Mouse (Mus musculus) heart, postnatal 14 days (tissue): Measurements from ENCODE around the gene Msantd2. TPM values are rescaled to one million over a fixed set of nuclear protein-coding genes. Genes with fewer than 3 reads are reported as not detected.

Experiments
- DNase-seq, 2 experiments: peaks; one replicate each; pipeline ENCODE4 v3.0.0; 2021 to 2022
- intact Hi-C: fragments of 180-260 bp; cut with DNase I; formaldehyde crosslinking; loops from one replicate; pipeline ENCODE4 v1.15.1; 2025
- total RNA-seq, 2 experiments: library from RNA; stranded (reverse); gene quantifications; 2 replicates each; pipeline ENCODE4 v1.2.3; 2021

Msantd2 gene
- total RNA-seq, 2 experiments from 2014 or later = 10.5 to 11.3 TPM

DNA sequence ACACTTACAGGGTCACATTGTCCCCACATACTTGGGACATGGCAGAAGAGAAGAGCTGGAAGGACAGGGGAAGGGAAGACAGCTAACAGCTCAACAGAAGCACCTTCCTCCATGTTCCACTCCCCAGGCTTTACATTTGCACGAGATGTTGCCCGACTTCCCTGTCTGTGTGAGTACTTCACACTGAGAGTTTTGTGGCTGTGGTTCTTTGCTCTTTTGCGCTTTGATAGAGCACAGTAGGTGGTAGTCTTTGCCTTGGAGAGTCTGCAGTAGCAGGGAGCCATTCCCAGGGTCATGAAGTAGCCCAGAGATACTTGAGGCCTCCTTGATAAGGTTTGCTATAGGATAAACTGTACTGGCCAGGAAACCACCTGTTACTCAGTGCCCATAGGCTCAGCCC, 11.1 kb downstream of the Msantd2 start:
- intact Hi-C loops = no loop called here
- no peak for DNase-seq

DNA sequence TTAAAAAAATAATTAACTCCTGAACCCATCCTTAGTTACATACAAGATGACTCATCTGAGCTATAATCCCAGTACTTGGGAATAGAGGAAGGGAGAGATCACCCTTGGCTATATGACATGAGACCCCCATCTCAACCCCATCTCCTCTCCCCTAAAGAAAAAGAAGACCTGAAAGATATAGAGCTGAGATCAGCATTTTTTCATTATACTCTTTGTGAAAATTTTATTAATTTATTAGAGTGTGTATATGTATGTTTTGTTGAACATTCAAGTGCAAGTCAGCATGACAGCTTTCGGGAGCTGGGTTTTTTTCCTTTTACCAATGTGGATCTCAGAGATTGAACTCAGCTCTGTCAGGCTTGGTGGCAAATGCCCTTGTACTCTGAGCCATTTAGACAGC, 12.1 kb downstream of the Msantd2 start:
- DNase-seq = no peak
- intact Hi-C loops = no loop called here

DNA sequence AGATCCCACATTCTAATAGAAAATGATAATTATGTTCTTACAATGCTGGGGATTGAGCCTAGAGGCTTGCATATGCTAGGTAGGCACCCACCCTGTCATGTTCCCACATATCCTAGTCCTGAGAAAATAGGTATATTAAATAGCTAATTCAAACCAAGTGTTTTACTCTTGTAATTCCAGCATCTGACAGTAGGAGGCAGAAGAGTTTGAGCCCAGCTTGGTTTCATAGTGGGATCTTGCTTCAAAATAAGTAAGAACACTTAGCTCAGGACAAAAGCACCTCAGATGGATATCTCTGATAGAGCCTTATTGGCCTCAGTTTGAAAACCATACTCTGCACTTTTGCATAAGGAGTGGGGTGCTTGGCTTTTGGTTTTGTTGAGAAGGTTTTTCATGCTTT, 15.2 kb downstream of the Msantd2 start:
- intact Hi-C loops = no loop called here
- no peak for DNase-seq

DNA sequence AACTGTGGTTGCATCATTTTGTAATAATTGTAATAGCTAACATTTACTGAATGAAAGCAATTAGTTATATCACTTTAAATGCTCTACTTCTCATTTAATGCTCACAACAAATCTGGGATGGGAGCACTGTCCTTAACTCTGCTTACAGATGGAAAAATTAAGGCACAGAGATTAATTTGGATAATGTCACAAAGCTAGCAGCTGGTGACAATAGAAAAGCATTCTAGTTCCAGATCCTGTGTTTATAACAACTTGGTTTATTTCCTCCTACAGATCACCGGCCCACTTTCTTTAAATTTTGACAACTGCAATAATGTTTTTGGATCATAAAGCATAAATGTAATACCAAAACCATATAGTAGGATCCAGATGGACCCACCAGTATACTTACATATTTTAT, 16.9 kb downstream of the Msantd2 start:
- intact Hi-C loops = loop anchor here (5.0 kb wide), 1 partner anchor 44 kb away; no protein-coding TSS in a partner anchor
- DNase-seq = no peak

DNA sequence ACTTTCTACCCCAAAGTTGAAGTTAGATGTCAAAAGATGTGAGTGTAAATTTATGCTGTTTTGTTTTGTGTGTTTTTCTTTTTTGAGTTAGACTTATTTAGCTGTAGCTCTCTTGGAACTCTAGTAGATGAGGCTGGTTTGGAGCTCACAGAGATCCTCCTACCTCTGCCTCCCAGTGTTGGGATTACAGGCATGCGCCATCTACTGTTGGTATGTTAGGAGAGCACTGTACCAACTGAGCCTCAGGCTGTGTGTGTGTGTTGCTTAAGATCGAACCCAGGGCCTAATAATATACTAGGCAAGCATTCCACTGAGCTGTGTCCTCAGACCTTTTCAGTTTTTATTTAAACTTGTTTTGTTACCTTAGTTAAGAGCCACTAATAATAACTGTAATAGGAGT, 23.0 kb downstream of the Msantd2 start:
- DNase-seq = no peak
- intact Hi-C loops = no loop called here

DNA sequence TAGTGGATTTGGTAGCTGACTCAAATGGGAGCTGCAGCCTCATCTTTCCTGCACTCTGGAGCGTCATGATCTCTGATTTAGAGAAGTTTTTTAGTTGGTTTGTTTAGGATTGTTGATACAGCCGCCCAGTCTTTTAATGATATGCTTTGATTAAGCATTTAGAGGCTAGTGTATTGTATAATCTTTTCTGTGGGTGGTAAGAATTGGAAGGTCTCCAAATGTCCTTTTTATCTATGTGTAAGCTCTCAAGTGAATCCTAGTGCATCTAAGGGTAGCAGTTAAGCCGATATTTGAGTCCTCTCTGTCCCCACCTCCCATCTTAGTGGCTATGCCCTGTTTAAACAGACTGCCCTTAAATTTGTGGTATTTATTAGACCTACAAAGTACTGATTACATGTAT, 25.3 kb downstream of the Msantd2 start:
- DNase-seq = no peak
- intact Hi-C loops = no loop called here

DNA sequence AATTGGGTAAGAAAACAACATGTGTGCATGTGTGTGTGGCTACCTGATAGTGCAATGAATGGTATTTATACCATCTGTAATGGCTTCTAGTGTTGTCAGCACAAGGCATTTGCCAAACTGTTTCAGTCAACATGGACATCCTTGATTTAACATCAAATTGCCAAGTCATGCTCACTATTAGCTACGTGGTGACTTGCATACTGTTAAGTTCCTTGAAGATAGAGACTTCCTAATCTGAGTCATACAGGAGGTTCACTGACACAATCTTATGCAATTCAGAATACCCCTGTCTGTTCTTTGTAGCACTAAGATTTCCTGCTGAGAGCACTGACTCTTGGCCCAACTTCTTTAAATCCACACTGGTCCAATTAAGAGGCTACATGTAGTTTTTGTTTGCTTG, 28.3 kb downstream of the Msantd2 start:
- intact Hi-C loops = no loop called here

DNA sequence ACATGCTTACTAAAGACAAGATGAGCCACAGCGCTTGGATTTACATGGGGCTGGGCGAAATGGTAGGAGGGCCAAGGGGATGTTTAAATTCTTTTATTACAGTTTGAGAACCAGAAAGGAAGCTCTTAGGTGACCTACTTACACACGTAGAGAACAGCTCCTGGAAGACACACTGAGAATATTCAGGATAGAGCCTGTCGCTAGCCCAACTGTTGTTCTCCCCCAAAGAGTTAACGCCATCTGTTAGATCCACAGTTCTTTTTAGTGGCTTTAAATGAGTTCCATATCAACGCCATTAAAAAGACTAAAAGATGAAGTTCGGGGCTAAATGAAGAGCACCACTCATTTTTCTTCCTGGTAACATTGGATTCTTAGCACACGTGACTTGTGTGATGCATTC, 29.9 kb downstream of the Msantd2 start:
- DNase-seq = no peak
- intact Hi-C loops = no loop called here

More for the DNA sequence above, 28.3 kb downstream of the Msantd2 start:
- DNase-seq = no peak

DNA sequence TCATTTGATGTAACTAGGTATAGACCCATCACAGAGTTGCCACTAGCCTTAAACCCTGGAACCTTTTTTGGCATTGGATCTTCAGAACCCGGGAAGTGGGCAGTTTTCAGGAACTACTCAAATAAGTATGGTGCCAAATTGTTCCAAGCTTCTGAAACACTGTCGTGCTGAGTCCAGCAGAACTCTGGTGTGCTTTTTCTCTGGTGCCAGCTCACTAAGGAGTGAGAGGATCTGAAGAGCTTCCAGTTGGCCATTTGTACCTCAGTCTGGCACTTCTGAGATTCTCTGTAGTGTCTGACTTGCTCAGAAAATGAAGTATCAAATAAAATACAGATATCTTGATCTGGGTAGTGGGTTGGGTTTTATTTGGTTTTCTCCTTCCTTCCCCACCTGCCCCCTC, 30.9 kb downstream of the Msantd2 start:
- DNase-seq = no peak
- intact Hi-C loops = no loop called here

DNA sequence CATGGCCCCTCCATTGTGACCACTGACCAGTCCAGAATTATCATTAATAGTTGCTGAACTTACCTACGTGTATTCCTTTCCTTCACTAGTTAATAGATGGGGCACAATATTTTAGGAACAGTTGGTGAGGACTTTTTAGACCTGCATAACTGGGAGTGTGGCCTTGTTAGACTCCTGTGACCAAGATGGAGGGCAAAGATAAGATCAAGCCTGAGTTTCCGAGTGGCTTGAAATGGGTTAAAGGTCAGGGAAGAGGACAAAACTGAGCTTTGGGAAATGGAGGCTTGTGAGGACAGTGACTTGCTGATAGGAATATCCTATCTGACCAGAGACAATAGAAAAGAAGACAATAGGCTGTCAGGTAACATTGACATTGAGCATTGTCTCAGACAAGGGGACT, 36.3 kb downstream of the Msantd2 start:
- no peak for DNase-seq
- intact Hi-C loops = no loop called here

DNA sequence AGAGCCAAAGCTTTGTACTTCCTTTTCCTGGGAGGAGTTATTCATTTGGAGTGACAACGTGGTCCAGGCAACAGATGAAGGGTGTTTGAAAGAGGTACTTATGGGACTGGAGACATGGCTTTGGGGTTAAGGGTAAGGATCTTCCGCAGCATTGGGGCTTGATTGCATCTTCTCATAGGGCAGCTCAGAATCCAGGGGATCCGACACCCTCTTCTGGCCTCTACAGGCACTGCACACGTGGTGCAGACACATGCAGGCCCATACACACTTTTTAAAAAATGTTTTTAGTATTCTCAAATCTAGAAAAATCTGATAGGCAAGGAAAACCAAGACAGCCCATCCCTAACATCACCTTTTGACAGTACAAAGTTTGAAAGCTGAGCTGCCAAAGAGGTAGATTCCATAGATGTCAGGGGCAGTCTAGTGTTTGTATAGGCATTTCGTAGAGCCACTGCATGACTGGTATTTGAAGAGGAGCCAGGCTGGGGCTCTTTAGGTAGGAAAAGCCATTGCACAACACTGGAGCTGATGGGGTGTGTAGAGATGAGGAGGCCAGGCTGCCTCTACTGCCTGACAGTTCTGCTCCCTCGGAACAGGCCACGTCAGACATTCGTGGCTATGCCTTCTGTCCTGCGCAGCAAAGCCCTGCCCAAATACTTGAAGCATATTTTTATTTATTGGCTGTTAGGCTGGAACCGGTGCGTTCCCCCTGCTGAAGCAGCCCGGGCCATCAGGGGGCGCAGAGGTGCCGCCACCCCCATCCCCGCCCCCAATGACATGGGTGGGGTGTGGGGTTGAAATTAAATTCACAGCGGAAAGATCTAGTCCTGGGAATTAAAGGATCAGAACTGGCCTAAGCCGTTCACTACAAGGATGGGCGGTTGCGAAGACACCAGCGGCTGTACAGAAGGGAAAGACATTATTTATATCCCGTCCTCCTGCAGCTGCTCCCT, 37.6 kb downstream of the Msantd2 start:
- DNase-seq = peak; percentile 63
- intact Hi-C loops = loop anchor here (2.0 kb wide), 1 partner anchor 86 kb away; the partner anchor contains the start of gene Spa17

DNA sequence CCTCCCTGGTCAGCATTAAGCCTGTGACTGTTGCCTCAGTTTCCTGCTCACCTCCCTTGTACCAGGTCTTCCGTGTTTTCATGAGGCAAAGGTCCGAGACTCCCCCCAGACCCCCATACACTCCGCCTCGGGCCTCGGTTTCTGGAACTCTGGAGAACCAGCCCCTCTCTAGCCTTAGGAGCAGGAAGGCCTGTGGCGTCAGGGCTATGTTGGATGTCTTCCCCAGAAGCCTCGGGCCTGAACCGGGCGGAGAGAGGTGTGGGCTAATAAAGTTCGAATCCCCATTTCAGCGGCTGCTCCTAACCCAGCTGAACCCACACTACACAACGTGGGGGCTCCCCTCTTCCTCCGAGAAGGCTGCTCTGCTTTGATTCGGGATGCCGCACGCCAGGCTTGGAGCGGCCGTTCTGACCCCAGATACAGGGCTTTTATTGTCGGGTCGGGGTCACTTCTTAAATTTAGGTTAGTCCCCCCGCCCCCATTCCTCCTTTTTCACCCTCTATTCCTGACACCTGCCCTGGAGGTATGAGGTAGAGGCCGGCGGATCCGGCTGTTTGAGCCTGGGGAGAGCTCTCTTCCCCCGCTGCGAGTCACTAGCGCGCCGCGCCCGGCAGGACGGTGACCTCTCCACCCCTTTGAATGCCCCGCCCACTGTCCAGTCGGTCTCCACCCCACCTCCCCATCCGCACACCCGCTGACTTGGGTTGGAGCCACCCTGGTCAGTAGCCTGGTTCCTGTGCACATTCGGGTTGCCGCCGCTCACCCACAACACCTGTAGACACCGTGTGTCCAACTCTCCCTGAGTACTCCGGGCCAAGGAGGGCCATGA, 38.5 kb downstream of the Msantd2 start, which contains the start of gene Esam:
Esam (plus strand) TSS at position 683 of the 829 bp plus-strand sequence.
- intact Hi-C loops = loop anchor here (2.0 kb wide), 1 partner anchor 85 kb away; the partner anchor contains the start of gene Spa17
- DNase-seq = peak; percentile 85 to 86

DNA sequence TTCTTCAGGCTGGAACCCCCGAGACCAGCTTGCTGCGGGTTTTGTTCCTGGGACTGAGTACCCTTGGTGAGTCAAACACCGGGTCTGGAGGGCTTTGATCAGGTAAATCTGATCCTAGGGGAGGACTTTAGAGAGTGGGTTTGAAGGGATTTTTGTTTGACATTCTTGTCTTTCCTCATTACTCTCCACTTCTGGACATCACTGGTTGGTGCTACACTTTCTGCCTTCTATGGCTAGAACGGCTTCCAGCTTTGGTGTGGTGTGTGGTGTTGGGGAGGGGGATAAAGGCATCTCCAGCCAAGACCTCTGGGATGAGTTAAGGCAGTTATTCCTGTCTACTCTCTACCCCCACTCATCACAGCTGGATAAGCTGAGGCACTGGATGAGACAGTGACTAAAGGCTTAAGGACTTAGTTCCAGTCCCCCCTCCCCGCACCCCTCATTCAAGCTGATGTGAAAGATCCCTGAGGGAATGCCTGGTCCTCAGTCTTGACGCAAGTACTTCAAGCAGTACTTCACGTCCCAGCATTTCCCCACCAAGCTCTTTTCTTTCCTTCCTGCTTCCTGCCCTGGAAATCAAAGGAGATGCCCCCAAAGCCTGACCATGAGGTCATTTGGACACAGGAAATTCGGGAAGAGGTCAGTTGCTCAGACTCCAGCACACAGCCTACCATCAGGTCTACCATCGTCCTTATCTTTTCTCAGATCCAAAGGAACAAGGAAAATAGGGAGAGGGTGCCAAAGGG, 39.3 kb downstream of the Msantd2 start:
- intact Hi-C loops = no loop called here
- DNase-seq = peak; percentile 25 to 36

DNA sequence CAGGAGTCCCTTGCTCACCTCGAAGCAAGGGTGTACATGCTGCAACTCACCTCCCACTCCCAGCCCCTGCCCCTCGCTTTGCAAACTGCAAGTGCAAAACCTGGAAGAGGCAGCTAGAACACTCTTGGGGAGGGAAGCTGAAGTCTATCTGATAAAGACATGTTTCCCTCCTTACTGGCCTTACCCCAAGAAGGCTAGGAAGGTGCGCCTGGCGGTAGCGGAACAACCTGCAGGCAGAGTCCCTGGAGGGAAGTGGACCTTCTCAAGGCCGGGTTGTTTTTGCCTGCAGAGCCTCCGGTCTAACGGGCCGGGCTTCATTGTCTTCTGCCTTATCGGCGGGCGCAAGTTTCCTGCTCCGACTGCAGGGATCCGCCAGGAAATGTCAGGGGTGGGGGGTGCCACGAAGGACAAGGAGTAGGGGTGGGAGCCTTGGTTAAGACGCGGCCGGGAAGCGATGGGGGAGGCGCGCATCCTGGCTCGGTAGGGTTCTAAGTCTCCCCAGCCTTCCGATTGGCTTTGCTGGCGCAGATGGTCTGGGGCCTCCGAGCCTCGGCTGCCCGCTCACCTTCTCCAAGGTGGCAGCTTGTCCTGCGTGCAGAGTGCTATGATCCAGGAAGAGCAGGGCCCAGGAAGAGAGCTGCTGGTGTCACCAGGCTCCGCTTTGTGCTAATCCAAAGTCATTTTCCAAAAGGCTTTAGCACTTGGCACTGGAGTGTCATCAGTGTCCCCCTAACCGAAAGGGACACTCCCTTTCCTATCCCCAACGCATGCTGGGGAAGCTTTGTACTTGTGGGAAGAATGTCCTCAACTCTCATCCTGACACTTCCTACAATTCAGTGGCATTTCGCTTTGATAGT, 41.1 kb downstream of the Msantd2 start:
- intact Hi-C loops = loop anchor here (2.0 kb wide), 2 partner anchors 15 to 41 kb away; partner anchors contain the start of gene Msantd2
- DNase-seq = peak; percentile 77 to 79

DNA sequence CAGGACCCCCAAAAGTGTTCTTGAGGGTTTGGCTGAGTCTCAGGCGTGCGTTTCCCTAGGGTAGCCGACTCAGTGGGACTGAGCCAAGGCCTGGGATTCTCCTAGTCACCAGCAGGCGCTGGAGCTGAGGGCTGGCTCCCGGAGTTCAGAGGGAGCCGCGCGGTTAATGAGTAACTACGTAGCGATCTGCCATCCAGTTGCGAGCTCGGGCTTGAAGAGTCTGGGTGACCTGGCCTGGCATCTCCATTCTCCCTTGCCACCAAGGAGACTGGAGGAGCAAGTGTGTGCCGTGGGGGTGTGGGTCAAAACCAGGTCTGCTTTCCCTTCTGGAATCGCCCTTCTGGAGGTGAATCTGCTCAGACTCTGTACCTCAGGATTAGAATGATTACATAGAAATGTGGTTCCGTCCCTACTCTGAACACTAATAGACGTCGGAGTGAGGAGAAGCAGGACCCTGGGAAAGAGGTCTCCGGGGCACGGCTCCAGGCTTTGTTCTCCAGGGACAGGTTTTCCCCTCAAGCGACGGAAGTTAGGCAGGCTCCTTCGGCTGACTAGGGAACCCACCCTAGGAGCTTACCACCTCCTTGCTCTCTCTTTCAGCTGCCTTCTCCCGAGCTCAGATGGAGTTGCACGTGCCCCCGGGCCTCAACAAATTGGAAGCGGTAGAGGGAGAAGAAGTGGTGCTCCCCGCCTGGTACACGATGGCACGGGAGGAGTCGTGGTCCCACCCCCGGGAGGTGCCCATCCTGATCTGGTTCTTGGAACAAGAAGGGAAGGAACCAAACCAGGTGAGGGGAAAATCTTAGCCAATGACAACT, 42.0 kb downstream of the Msantd2 start:
- peak; percentile 61 to 73 for DNase-seq
- intact Hi-C loops = loop anchor here (2.0 kb wide), 2 partner anchors 14 to 42 kb away; partner anchors contain the start of gene Msantd2

DNA sequence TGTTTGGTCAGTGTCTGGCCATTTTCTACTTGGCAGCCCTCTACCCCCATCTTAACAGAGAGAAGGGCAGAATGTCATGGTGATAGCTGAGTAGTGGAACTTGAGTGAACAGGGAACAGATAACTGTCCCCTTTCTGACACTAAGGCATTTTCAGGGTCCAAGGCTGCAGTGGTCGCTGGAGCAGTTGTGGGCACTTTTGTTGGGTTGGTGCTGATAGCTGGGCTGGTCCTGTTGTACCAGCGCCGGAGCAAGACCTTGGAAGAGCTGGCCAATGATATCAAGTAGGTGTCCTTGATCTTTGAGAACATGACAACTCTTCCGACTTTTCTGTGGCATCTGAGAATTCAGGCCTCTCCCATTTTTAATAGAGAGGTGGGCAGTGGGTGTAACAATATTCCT, 47.7 kb downstream of the Msantd2 start:
- DNase-seq = no peak
- intact Hi-C loops = no loop called here

DNA sequence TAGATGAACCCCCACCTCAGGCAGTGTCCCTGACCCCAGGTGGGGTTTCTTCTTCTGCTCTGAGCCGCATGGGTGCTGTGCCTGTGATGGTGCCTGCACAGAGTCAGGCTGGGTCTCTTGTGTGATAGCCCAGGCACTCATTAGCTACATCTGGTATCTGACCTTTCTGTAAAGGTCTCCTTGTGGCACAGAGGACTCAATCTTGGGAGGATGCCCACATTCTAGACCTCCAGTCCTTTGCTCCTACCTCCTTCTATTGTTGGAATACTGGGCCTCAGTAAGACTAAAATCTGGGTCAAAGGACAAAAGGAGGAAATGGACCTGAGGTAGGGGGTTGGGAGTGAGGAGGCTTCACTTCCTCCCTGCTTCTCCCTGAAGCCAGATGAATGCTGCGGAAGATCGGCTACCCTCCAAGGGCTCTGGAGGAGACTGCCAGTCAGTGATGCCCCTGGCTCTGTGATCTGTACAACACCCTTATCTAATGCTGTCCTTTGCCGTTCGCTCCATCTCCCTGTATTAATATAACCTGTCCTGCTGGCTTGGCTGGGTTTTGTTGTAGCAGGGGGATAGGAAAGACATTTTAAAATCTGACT, 48.6 kb downstream of the Msantd2 start:
- DNase-seq = no peak
- intact Hi-C loops = no loop called here
